Mouse (Mus musculus) small intestine, adult 2 months (tissue): ENCODE measurements at regions not wholly inside any gene's neighbourhood (a gene's known extent, or its start where the extent isn't known, plus 50 kb on each side); places are given as distances from the start of the nearest gene placed in this dataset.

ENCODE experiments used
- CTCF ChIP-seq: fragments of 200-500 bp; IDR thresholded peaks from 2 replicates; pipeline ENCODE4 v1.5.1; 2012; ENCODE audit warnings: low read depth, mild to moderate bottlenecking, control low read depth, inconsistent platforms, low read length, moderate library complexity, mixed read lengths; ENCODE audit not compliant: insufficient replicate concordance, insufficient read length; ENCODE audit errors: extremely low read depth
- POLR2A ChIP-seq: fragments of 200-500 bp; IDR thresholded peaks from 2 replicates; pipeline ENCODE4 v1.6.1; 2012; ENCODE audit warnings: low read depth, mild to moderate bottlenecking, control low read depth, inconsistent platforms, low read length, moderate library complexity

- TF ChIP-seq CTCF, result no peak
- no peak for TF ChIP-seq POLR2A
These were observed 208.2 kb upstream of the Prok2 start for GRCm38 (mm10) chr6:99934394-99934793.
